Mouse (Mus musculus): ENCODE data around the gene Rnf157. TPM values are rescaled to one million over a fixed set of nuclear protein-coding genes. Genes with fewer than 3 reads are reported as not detected.
A peak's percentile ranks its signal among the peaks of the same experiment; 100 is the strongest.

Gene Rnf157
- polyA plus RNA-seq, 1 experiment from 2014 or later = 1.2 TPM

DNA sequence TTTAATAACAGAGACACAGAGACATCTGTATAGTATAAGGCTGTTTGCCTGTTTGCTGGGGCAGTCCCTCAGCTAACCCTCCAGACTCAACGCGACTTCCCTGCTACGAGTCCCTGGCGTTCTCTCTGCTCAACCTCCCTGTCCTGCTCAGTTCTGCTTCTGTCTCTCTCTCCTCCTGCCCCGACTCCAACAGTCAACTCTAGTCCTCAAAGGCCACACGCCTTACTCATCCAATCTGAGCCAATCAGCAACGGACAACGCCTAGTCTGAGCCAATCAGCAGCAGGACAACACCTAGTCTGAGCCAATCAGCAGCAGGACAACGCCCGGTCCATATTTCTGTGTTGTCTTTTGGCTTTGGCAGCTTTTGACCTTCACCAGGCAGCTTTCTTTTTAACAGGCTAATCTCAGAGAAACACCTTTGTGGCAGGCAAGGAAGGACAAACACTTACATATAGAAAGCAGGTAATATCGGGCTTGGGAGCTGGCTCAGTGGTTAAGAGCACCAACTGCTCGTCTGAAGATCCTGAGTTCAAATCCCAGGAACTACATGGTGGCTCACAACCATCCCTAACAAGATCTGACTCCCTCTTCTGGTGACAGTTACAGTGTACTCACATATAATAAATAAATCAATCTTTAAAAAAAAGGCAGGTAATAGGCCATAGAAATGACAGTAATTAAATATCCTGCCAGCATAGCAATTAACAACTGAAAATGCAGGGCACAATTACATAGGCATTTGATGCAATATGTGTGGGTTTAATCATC is 104.9 kb downstream of the Rnf157 start:
- 0 out of 2 replicates have a peak overlapping the region, but pooled peaks have one; percentile 22 for H3K4me2 ChIP-seq (ENCODE audit: low read depth, low read length)
- H3K9me3 ChIP-seq (replicated peaks; ENCODE audit: control insufficient read depth, low read length) = no peaks in the 10 kb centered on the region
- peak overlapping the region; percentile 69 for H3K27ac ChIP-seq (ENCODE audit: low read length)
- peaks cover 25% of the 10 kb centered on the region for H3K4me1 ChIP-seq (ENCODE audit: control insufficient read depth, low read depth, low read length)
- no peaks in the 10 kb centered on the region for H3K27me3 ChIP-seq (ENCODE audit: control insufficient read depth, insufficient read depth, low read depth, low read length)
- no peak overlapping the region for H3K9ac ChIP-seq (ENCODE audit: low read depth, low read length)
- H3K4me3 ChIP-seq (ENCODE audit: low read depth, low read length) = no peak overlapping the region
- WGBS (ENCODE audit: insufficient replicate concordance) = 55% methylated on average over 12 of the region's 12 CpGs
- peaks cover 11% of the 10 kb centered on the region for H3K36me3 ChIP-seq (ENCODE audit: control insufficient read depth, insufficient read depth)
- peak; percentile 76 for ATAC-seq (ENCODE audit: low read depth)

DNA sequence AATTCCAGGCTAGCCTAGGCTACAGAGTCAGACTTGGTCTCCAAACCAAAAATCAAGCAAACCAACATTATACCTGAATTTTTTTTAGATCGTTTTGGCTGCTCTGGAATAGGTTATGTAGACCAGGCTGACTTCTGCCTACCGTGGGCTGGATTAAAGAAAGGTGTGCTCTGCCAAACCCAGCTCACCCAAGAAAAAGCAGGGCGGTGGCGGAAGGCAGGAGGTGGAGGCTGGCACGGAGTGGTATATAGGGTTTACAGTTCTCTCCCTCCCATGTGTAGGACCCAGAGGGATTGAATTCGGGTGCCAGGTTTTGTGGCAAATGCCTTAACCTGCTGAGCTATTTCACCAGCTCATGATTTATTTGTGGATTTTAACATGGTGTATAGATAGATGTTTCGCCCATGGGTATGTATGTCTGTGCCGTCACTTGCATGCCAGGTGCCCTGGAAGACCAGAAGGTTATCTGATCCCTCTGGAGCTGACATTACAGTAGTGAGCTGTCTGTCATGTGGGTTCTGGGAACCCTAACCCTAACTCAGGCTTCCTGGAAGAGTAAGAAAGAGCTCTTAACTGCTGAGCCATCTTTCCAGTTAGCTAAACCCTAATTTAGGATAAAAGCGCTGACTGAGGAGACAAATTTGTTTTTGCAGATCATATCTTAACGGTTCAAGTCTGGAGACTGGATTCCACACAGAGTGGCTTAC is 105.7 kb downstream of the Rnf157 start, which contains the start of gene Exoc7:
Gene Exoc7, minus strand, starts transcription at position 215 of the 707 bp plus-strand sequence.
- H3K4me2 ChIP-seq (ENCODE audit: low read depth, low read length) = peak within 1 kb of the TSS; percentile 85
- peaks cover 25% of the 10 kb centered on the region for H3K4me1 ChIP-seq (ENCODE audit: control insufficient read depth, low read depth, low read length)
- H3K27me3 ChIP-seq (ENCODE audit: control insufficient read depth, insufficient read depth, low read depth, low read length) = no peaks in the 10 kb centered on the region
- ATAC-seq (ENCODE audit: low read depth) = no peak
- WGBS (ENCODE audit: insufficient replicate concordance) = 63% methylated on average over 10 of the region's 10 CpGs
- H3K9me3 ChIP-seq (replicated peaks; ENCODE audit: control insufficient read depth, low read length) = no peaks in the 10 kb centered on the region
- H3K9ac ChIP-seq (ENCODE audit: low read depth, low read length) = peak within 1 kb of the TSS; percentile 79
- peak within 1 kb of the TSS; percentile 69 for H3K27ac ChIP-seq (ENCODE audit: low read length)
- H3K4me3 ChIP-seq (ENCODE audit: low read depth, low read length) = peak within 1 kb of the TSS; percentile 81
- peaks cover 11% of the 10 kb centered on the region for H3K36me3 ChIP-seq (ENCODE audit: control insufficient read depth, insufficient read depth)

DNA sequence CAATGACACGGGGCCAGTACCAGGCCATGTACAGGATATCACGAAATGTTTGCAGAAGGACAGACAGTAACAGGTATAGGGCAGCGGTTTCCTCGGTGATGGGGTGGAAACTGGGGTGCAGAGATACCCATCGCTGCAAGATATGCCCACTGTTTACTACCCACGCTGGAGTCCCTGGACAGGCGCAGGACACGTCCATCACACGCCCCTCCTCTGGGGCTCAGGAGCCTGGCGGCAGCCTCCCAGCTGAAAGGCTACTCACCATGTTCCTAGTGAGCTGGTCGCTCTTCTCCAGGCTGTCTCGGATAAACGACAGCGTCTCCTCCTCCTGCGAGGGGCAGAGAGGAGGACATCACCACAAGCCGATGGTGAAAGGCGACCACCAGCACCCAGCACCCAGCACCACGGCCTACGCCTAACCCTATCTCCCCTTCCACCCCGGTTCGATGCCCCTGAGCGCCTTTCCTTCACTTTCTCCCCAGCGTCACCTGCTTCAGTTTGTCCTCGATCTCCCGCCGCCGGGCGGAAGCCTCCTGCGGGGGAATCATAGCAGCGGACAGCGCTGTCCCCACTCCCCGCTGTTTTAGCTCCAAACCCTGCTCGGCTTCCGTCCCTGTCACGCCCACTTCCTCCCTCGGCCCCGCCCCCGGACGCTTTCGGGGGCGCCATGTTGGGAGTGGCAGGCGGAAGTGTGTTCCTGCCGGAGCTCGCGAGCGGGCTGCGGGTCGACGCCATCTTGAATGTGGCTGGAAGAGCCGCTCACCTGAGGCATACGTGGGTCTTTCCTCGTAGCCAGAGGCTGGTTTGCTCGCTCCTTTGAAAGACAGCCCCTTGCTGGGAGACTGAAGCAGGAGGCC is 106.5 kb downstream of the Rnf157 start:
- 2% methylated on average over 52 of the region's 53 CpGs for WGBS (ENCODE audit: insufficient replicate concordance)
- H3K4me3 ChIP-seq (ENCODE audit: low read depth, low read length) = peak overlapping the region; percentile 81
- peaks cover 11% of the 10 kb centered on the region for H3K36me3 ChIP-seq (ENCODE audit: control insufficient read depth, insufficient read depth)
- H3K27me3 ChIP-seq (ENCODE audit: control insufficient read depth, insufficient read depth, low read depth, low read length) = no peaks in the 10 kb centered on the region
- peak overlapping the region; percentile 85 for H3K4me2 ChIP-seq (ENCODE audit: low read depth, low read length)
- peak; percentile 85 for ATAC-seq (ENCODE audit: low read depth)
- H3K27ac ChIP-seq (ENCODE audit: low read length) = peak overlapping the region; percentile 69
- H3K4me1 ChIP-seq (ENCODE audit: control insufficient read depth, low read depth, low read length) = peaks cover 25% of the 10 kb centered on the region
- H3K9me3 ChIP-seq (replicated peaks; ENCODE audit: control insufficient read depth, low read length) = no peaks in the 10 kb centered on the region
- H3K9ac ChIP-seq (ENCODE audit: low read depth, low read length) = peak overlapping the region; percentile 79

DNA sequence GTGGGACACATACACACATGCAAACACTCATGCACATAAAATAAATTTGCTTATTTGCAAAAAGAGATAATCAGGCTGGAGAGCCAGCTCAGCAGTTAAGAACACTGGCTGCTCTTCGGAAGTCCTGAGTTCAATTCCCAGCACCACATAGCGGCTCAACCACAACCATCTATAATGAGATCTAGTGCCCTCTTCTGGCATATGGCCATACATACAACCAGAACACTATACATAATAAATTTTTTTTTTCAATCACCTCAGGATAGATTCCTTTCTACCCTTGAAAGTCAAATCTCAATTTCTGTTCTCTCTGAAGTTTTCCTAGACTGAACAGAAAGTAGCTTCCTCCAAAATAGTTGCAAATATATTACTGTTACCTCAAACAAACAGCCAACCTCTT is 107.4 kb downstream of the Rnf157 start:
- Histone ChIP-seq H3K4me2 (ENCODE audit: low read depth, low read length) (peak overlapping the region; percentile 85), H3K4me3 (ENCODE audit: low read depth, low read length) (peak overlapping the region; percentile 81; the same call in 1 of the 2 replicates), H3K36me3 (ENCODE audit: control insufficient read depth, insufficient read depth) (peaks cover 11% of the 10 kb centered on the region), H3K27me3 (ENCODE audit: control insufficient read depth, insufficient read depth, low read depth, low read length) (no peaks in the 10 kb centered on the region), H3K27ac (ENCODE audit: low read length) (no peak overlapping the region), H3K9ac (ENCODE audit: low read depth, low read length) (no peak overlapping the region), H3K9me3 (replicated peaks; ENCODE audit: control insufficient read depth, low read length) (no peaks in the 10 kb centered on the region), H3K4me1 (ENCODE audit: control insufficient read depth, low read depth, low read length) (peaks cover 25% of the 10 kb centered on the region)
- ATAC-seq (ENCODE audit: low read depth) = no peak
- WGBS (ENCODE audit: insufficient replicate concordance) = 88% methylated on average over 2 of the region's 2 CpGs

DNA sequence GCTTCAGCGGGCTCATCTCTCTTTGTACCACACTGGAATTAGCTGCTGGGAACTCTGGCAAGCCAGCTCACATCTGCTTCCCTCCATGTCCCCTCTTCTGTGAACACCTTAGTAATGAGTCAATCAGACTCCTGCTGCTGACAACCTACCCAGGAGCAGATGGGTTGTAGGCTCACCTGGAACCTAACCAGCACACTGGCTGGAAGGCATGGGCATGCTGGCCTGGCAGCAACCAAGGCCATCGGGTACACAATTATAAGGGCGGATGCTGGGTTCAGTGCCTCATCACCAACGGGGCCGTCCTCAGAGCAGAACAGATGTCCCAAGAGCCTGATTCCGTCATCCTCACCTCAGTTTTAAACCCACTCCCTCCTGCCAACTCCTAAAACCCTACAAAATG is 114.2 kb downstream of the Rnf157 start:
- H3K4me1 ChIP-seq (ENCODE audit: control insufficient read depth, low read depth, low read length) = no peaks in the 10 kb centered on the region; the same call in 1 of the 2 replicates
- H3K27me3 ChIP-seq (ENCODE audit: control insufficient read depth, insufficient read depth, low read depth, low read length) = no peaks in the 10 kb centered on the region
- H3K27ac ChIP-seq (ENCODE audit: low read length) = no peak overlapping the region
- no peak for ATAC-seq (ENCODE audit: low read depth)
- H3K4me3 ChIP-seq (ENCODE audit: low read depth, low read length) = no peak overlapping the region
- WGBS (ENCODE audit: insufficient replicate concordance) = 85% methylated on average over 6 of the region's 6 CpGs
- H3K9ac ChIP-seq (ENCODE audit: low read depth, low read length) = no peak overlapping the region
- H3K36me3 ChIP-seq (ENCODE audit: control insufficient read depth, insufficient read depth) = peaks cover 5% of the 10 kb centered on the region
- no peaks in the 10 kb centered on the region for H3K9me3 ChIP-seq (replicated peaks; ENCODE audit: control insufficient read depth, low read length)
- H3K4me2 ChIP-seq (ENCODE audit: low read depth, low read length) = no peak overlapping the region

DNA sequence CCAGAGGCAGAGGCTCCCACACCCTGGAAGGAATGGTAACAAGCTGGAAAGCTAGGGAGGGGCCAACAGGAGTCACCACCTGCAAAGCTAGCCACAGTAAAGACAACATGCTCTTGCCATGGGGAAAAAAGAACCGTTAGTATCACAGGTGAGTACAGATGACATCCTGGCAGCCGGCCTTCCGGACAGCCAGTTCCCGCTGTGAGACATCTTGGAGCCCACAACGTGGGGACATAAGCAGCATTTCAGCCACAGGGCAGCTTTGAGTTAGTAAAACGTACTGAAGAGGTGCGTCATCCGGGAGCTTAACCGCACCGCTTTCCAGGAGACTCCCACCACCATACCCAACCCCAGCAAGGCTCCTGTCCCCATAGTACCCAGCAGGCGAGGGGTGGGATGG is 114.6 kb downstream of the Rnf157 start:
- H3K9me3 ChIP-seq (replicated peaks; ENCODE audit: control insufficient read depth, low read length) = no peaks in the 10 kb centered on the region

DNA sequence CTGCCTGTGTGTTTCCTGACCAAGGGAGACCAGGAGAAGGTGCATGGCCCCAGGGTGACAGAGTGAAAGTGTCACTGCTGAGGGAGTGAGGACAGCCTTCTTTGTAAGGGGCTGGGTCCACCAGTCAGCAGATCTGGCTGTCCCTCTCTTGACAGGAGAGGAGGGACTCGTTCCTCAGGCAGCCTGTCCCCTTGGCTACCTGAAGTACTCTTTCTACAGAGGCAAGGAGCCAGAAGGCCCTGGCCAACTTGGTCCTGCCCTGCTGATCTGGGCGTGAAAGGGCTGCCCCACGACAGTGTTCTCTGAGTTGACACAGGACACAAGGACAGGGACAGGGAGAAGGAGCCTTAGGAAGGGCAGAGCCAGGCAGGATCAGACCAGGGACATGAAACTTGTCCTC is 115.8 kb downstream of the Rnf157 start:
- Histone ChIP-seq H3K27me3 (ENCODE audit: control insufficient read depth, insufficient read depth, low read depth, low read length) (no peaks in the 10 kb centered on the region), H3K4me3 (ENCODE audit: low read depth, low read length) (no peak overlapping the region), H3K9me3 (replicated peaks; ENCODE audit: control insufficient read depth, low read length) (no peaks in the 10 kb centered on the region), H3K4me1 (ENCODE audit: control insufficient read depth, low read depth, low read length) (no peaks in the 10 kb centered on the region; the same call in 1 of the 2 replicates), H3K9ac (ENCODE audit: low read depth, low read length) (no peak overlapping the region), H3K36me3 (ENCODE audit: control insufficient read depth, insufficient read depth) (no peaks in the 10 kb centered on the region; the same call in 1 of the 2 replicates), H3K27ac (ENCODE audit: low read length) (no peak overlapping the region), H3K4me2 (ENCODE audit: low read depth, low read length) (no peak overlapping the region)
- 68% methylated on average over 3 of the region's 3 CpGs for WGBS (ENCODE audit: insufficient replicate concordance)
- no peak for ATAC-seq (ENCODE audit: low read depth)

More for the DNA sequence above, 114.6 kb downstream of the Rnf157 start:
- no peaks in the 10 kb centered on the region; the same call in 1 of the 2 replicates for H3K4me1 ChIP-seq (ENCODE audit: control insufficient read depth, low read depth, low read length)
- H3K27me3 ChIP-seq (ENCODE audit: control insufficient read depth, insufficient read depth, low read depth, low read length) = no peaks in the 10 kb centered on the region
- peaks cover under 1% of the 10 kb centered on the region for H3K36me3 ChIP-seq (ENCODE audit: control insufficient read depth, insufficient read depth)
- WGBS (ENCODE audit: insufficient replicate concordance) = 80% methylated on average over 11 of the region's 11 CpGs
- H3K4me2 ChIP-seq (ENCODE audit: low read depth, low read length) = no peak overlapping the region
- H3K27ac ChIP-seq (ENCODE audit: low read length) = no peak overlapping the region
- H3K9ac ChIP-seq (ENCODE audit: low read depth, low read length) = no peak overlapping the region
- no peak for ATAC-seq (ENCODE audit: low read depth)
- H3K4me3 ChIP-seq (ENCODE audit: low read depth, low read length) = no peak overlapping the region

DNA sequence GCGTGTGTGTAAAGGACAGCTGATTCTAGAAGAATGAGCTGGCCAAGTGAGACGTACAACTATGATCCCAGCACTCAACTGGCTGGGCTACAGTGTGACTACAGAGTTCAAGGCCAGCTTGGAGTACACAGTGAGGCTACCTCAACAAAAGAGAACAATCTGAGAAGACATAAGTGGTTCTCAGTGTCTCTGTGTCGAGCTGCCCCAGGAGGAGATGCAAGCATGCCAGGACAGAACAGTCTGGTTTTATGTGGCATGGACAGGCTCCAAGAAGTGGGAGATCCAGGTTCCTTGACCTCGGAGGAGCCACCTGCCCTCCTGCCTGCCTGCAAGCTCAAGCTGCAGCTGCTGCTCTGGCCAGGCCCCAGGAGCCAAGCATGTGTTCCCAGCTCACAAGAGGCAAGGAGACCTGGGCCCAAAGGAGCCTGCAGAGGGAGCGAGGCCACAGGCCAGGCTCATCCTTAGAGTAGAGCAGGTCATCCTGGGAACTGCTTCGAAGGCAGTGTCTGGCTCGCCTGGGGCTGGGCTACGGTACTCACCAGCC is 116.6 kb downstream of the Rnf157 start:
- Histone ChIP-seq H3K27ac (ENCODE audit: low read length) (no peak overlapping the region), H3K4me1 (ENCODE audit: control insufficient read depth, low read depth, low read length) (no peaks in the 10 kb centered on the region; the same call in 1 of the 2 replicates), H3K4me3 (ENCODE audit: low read depth, low read length) (no peak overlapping the region), H3K9me3 (replicated peaks; ENCODE audit: control insufficient read depth, low read length) (no peaks in the 10 kb centered on the region), H3K4me2 (ENCODE audit: low read depth, low read length) (no peak overlapping the region), H3K36me3 (ENCODE audit: control insufficient read depth, insufficient read depth) (no peaks in the 10 kb centered on the region; the same call in 1 of the 2 replicates), H3K27me3 (ENCODE audit: control insufficient read depth, insufficient read depth, low read depth, low read length) (no peaks in the 10 kb centered on the region), H3K9ac (ENCODE audit: low read depth, low read length) (no peak overlapping the region)
- ATAC-seq (ENCODE audit: low read depth) = no peak
- WGBS (ENCODE audit: insufficient replicate concordance) = 81% methylated on average over 8 of the region's 8 CpGs
